Mouse (Mus musculus): Measurements from ENCODE around the gene B430305J03Rik. TPM values are rescaled to one million over a fixed set of nuclear protein-coding genes. Genes with fewer than 3 reads are reported as not detected.

B430305J03Rik gene
- total RNA-seq, 2 experiments from 2014 or later = 0.28 to 0.34 TPM

GRCm38 (mm10) chr3:61349433-61349832 lies 16.3 kb downstream of the B430305J03Rik start:
- DNase-seq (ENCODE audit: low spot score in 2 of 2) = no peak

GRCm38 (mm10) chr3:61348036-61348614 lies 17.6 kb downstream of the B430305J03Rik start:
- DNase-seq (ENCODE audit: low spot score in 2 of 2) = no peak

DNA sequence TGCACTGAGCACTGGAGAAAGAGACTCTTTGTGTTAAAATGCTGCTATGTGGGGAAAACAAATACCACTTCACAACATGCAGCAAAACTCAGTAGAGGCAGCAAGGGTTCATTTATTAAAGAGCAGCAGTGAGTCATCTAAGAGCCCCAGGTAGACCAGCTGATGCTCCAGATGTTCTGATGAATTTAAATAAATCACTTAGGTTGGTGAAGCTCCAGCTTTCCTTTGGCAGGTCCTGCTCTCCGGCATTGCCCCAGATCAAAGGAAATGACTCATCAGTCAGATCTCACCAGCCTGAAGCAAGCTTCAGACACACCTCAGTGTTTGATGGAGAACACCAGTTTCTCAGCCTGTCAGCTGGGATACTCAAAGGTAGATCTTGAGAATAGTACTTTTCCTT lies 20.1 kb downstream of the B430305J03Rik start:
- no peak for DNase-seq (ENCODE audit: low spot score in 2 of 2)

GRCm38 (mm10) chr3:61344031-61344430 lies 21.7 kb downstream of the B430305J03Rik start:
- DNase-seq (ENCODE audit: low spot score in 2 of 2) = no peak

- no peak for DNase-seq (ENCODE audit: low spot score in 2 of 2)
Observed at GRCm38 (mm10) chr3:61340321-61340720, 25.4 kb downstream of the B430305J03Rik start.

GRCm38 (mm10) chr3:61337230-61337629 lies 28.5 kb downstream of the B430305J03Rik start:
- no peak for DNase-seq (ENCODE audit: low spot score in 2 of 2)

GRCm38 (mm10) chr3:61336205-61336604 lies 29.5 kb downstream of the B430305J03Rik start:
- DNase-seq (ENCODE audit: low spot score in 2 of 2) = no peak

DNA sequence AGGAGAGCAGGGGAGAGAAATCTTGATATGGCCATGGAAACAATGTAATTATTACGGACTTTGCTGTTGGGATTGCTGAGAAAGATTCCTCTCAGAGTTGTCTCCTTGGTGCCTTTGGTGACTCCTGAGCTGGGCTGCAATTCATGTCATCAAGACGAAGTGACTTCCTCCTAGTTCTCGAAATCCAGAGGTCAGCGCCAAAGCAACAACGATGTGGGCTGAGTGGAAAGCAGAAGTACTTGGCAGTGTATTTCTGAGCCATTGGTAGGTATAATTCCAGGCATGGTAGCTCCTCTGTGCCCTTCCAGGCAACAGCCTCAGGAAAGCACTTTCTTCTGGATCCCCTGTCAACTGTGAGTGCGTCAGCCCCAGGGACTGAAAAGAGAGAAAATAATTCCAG lies 44.1 kb downstream of the B430305J03Rik start:
- DNase-seq (ENCODE audit: low spot score in 2 of 2) = no peak

DNA sequence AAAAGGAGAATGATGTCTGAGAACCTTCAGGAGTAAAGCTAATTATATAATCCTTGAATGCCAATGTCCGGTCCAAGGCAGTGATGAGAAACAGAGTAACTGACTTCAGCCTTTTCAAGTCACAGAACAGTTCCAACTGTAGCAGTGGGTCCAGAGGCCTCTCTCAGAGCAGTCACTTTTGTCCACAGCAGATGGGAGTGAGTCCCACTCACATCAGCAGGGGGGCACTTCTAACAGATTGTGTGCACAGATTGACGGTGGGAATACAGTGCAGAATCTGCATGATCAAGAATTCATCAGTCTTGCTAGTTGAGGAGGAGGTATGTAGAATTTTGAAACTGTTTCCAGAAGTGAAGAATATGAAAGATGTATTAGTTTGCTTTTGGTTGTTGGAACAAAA lies 45.7 kb downstream of the B430305J03Rik start:
- no peak for DNase-seq (ENCODE audit: low spot score in 2 of 2)

GRCm38 (mm10) chr3:61315002-61315401 lies 50.7 kb downstream of the B430305J03Rik start:
- DNase-seq (ENCODE audit: low spot score in 2 of 2) = no peak

Other genes with a start within 250 kb of the B430305J03Rik start
- 1 to 10 TPM; 8.3 to 8.6 TPM for gene Rap2b, start 4.3 kb downstream of the B430305J03Rik start, total RNA-seq (2021)

Measured in adrenal gland, postnatal 4 days (tissue).